Comparison of ENCODE assay signal across 11 mouse cellular contexts in genomic region chr13:98695546-98695945, GRCm38 (mm10). TPM values are rescaled to one million over a fixed set of nuclear protein-coding genes. Genes with fewer than 3 reads are reported as not detected.
DNase-seq lines count a peak whose midpoint lies in the region; ATAC-seq and TF ChIP-seq lines count a peak whose summit lies in the region.
"Had no signal": no experiment of that assay in that cellular context is flagged by ENCODE, and none has a peak within 500 bp of the region (broad histone marks: within the 10 kb centered on the region; RNA-seq: fewer than 3 reads in every experiment).

No protein-coding gene starts in this region.

- H3K4me1 ChIP-seq in heart, embryonic 14.5 days (ENCODE audit: control insufficient read depth in 2 of 2, insufficient read depth in 2 of 2, low read length in 2 of 2) = peaks cover 29% of the 10 kb centered on the region in 2 experiments

- 28% methylated on average over 2 of the region's 2 CpGs for WGBS in heart, embryonic 14.5 days

- peak overlapping the region; percentile 89 for H3K4me2 ChIP-seq in heart, embryonic 14.5 days (ENCODE audit: low read length)

- no peaks in the 10 kb centered on the region for H3K36me3 ChIP-seq in heart, embryonic 14.5 days (ENCODE audit: control insufficient read depth, insufficient read depth, low read length)

- peaks cover 11% of the 10 kb centered on the region for H3K27me3 ChIP-seq in heart, embryonic 14.5 days (ENCODE audit: control insufficient read depth, insufficient read depth, low read length)

- H3K27ac ChIP-seq in gastrocnemius, adult 2 months = peak overlapping the region; percentile 63; the same call in 1 of the 2 replicates
- peak overlapping the region in 1 of 2 experiments; percentile 10; a peak in 1 of 4 replicates for H3K27ac ChIP-seq in heart, embryonic 14.5 days (replicated peaks in 1 of 2; ENCODE audit: control insufficient read depth in 1 of 2, insufficient read depth in 1 of 2, low read depth in 2 of 2, low read length in 2 of 2)

- TF ChIP-seq CTCF in gastrocnemius, adult 2 months (IDR thresholded peaks at IDR 0.05) = no peak

- H3K9ac ChIP-seq in heart, embryonic 14.5 days (ENCODE audit: low read length) = peak overlapping the region; percentile 73; the same call in 1 of the 2 replicates

- intact Hi-C loops in gastrocnemius, adult 2 months (cut with DNase I) = no loop called here

- DNase-seq in gastrocnemius, adult 2 months = peak; percentile 36
- no peak for DNase-seq in gastrocnemius, postnatal 4 days (ENCODE audit: low spot score in 2 of 2)
- DNase-seq in kidney, postnatal 10 days = peak; percentile 70
- DNase-seq in skeletal muscle tissue, adult 2 months (ENCODE audit: low read depth, low spot score) = peak; percentile 22
- no peak for DNase-seq in thymus, adult 18-20 months
- no peak for DNase-seq in frontal cortex, postnatal 10 days (ENCODE audit: low spot score in 2 of 2)

- H3K4me3 ChIP-seq in gastrocnemius, adult 2 months = peak overlapping the region; percentile 67
- peak overlapping the region in 1 of 2 experiments; percentile 49; a peak in 1 of 4 replicates for H3K4me3 ChIP-seq in heart, embryonic 14.5 days (ENCODE audit: control insufficient read depth in 1 of 2, insufficient read depth in 1 of 2, low read depth in 1 of 2, low read length in 2 of 2)

- H3K9me3 ChIP-seq in heart, embryonic 14.5 days (ENCODE audit: control insufficient read depth, low read length) = no peaks in the 10 kb centered on the region

- no peak; the same call in 1 of the 2 replicates for ATAC-seq in heart, embryonic 14.5 days (ENCODE audit: insufficient number of reproducible peaks, insufficient read depth, low FRiP score, low read depth)
- no peak for ATAC-seq in activated CD4-positive, CD25-positive, alpha-beta regulatory T cell, adult 4 months

RNA-seq across cellular contexts. Expression of gene Tmem171, which starts 0.9 kb away (rescaled TPM):
- total RNA-seq in gastrocnemius, adult 2 months (2021) = 1 to 10 TPM in 1 of 2 experiments, under 1 TPM in 1; 0.64 to 3.1 TPM
- not detected for total RNA-seq in gastrocnemius, postnatal 4 days (2021)
- polyA plus RNA-seq in heart, embryonic 14.5 days (2014; fragmentation: Nextera tagmentation; extraction: Ambion mirVana) = 1.4 and 2.1 TPM in 2 replicates
- polyA plus RNA-seq in activated CD4-positive, CD25-positive, alpha-beta regulatory T cell, adult 4 months (2017; shearing (Covaris generic)) = under 1 TPM in 1 of 2 experiments, not detected in 1; 0.38 TPM
- polyA plus RNA-seq: midbrain, embryonic 14.5 days had no signal

RNA-seq across cellular contexts. Expression of gene Tmem174, which starts 58.3 kb away (rescaled TPM):
- total RNA-seq in gastrocnemius, adult 2 months (2021) = not detected
- not detected for total RNA-seq in gastrocnemius, postnatal 4 days (2021)
- polyA plus RNA-seq in heart, embryonic 14.5 days (2014; fragmentation: Nextera tagmentation; extraction: Ambion mirVana) = not detected in 2 replicates
- polyA plus RNA-seq in activated CD4-positive, CD25-positive, alpha-beta regulatory T cell, adult 4 months (2017; shearing (Covaris generic)) = not detected
- total RNA-seq: layer of hippocampus, postnatal 14 days had no signal
- polyA plus RNA-seq: midbrain, embryonic 14.5 days; testis, adult 2 months had no signal

Comparison
In these comparisons a context has a peak if more than half of its experiments do, and no peak if none do; other contexts are left out.
1. DNase-seq: peak in gastrocnemius, adult 2 months (single experiment), kidney, postnatal 10 days (single experiment) and skeletal muscle tissue, adult 2 months (single experiment); none in gastrocnemius, postnatal 4 days (0 of 2), thymus, adult 18-20 months (0 of 2) and frontal cortex, postnatal 10 days (0 of 2).